Mouse (Mus musculus) lung, postnatal 0 days (tissue): ENCODE measurements around the gene Nipal3. TPM values are rescaled to one million over a fixed set of nuclear protein-coding genes. Genes with fewer than 3 reads are reported as not detected.

Experiments
- ATAC-seq: fragments of 200-750 bp; cut with Nextera tagmentation; 2 replicates; pipeline ENCODE4 v1.8.0; 2017; ENCODE audit warnings: moderate library complexity
- DNase-seq: peaks from one replicate; pipeline ENCODE4 v3.0.0-alpha.2; 2016; ENCODE audit warnings: low spot score
- H3K27ac ChIP-seq: fragments of 300-500 bp; sonication (generic); 2 replicates; pipeline ENCODE4 v1.5.1; 2014; ENCODE audit warnings: antibody characterized with exemption, mild to moderate bottlenecking, low read length, mixed read lengths
- H3K27me3 ChIP-seq: fragments of 300-500 bp; sonication (generic); replicated peaks from 2 replicates; pipeline ENCODE4 v1.6.1; 2014; ENCODE audit warnings: low read length, mixed read lengths; ENCODE audit not compliant: insufficient read depth
- H3K36me3 ChIP-seq: fragments of 300-500 bp; sonication (generic); 2 replicates; pipeline ENCODE4 v1.6.1; 2014; ENCODE audit warnings: low read length, mixed read lengths; ENCODE audit not compliant: insufficient read depth
- H3K4me1 ChIP-seq: fragments of 300-500 bp; sonication (generic); 2 replicates; pipeline ENCODE4 v1.6.1; 2014; ENCODE audit warnings: antibody characterized with exemption, low read depth, low read length, mixed read lengths; ENCODE audit not compliant: insufficient read depth
- H3K4me2 ChIP-seq: fragments of 300-500 bp; sonication (generic); replicated peaks from 2 replicates; pipeline ENCODE4 v1.6.1; 2014; ENCODE audit warnings: low read depth, mild to moderate bottlenecking, low read length, moderate library complexity, mixed read lengths
- H3K4me3 ChIP-seq: fragments of 300-500 bp; sonication (generic); 2 replicates; pipeline ENCODE4 v1.5.1; 2014; ENCODE audit warnings: low read depth, low read length
- H3K9ac ChIP-seq: fragments of 300-500 bp; sonication (generic); replicated peaks from 2 replicates; pipeline ENCODE4 v1.6.1; 2014; ENCODE audit warnings: low read depth, mild to moderate bottlenecking
- H3K9me3 ChIP-seq: fragments of 300-500 bp; sonication (generic); 2 replicates; pipeline ENCODE4 v1.6.1; 2016; ENCODE audit warnings: low read length, mixed read lengths
- CTCF ChIP-seq: IDR thresholded peaks from 2 replicates; pipeline ENCODE4 v1.5.1; 2016; ENCODE audit warnings: antibody characterized with exemption, mild to moderate bottlenecking
- EP300 ChIP-seq: IDR thresholded peaks from 2 replicates; pipeline ENCODE4 v1.6.1; 2016; ENCODE audit warnings: antibody characterized with exemption, mild to moderate bottlenecking, control low read depth
- WGBS: fragments of 180-500 bp; shearing (Covaris S2); extraction: QIAGEN DNeasy Blood & Tissue Kit; methylation state at CpG from one replicate; pipeline ENCODE4 v1.1.7; 2014; 5-methylcytosine and 5-hydroxymethylcytosine counted together
- microRNA counts: library from miRNA; unstranded; fragments of <30 nt; microRNA quantifications from one replicate; lab custom pipeline; 2015
- microRNA-seq: library from miRNA; unstranded; fragments of <30 nt; microRNA quantifications from one replicate; pipeline ENCODE4, GENCODE M21; 2016
- polyA plus RNA-seq: library from polyadenylated mRNA; unstranded; fragments of >200 nt; fragmentation: Nextera tagmentation; extraction: Ambion mirVana; gene quantifications from 2 replicates; pipeline ENCODE4 v1.2.1, GENCODE M21; 2015

Nipal3 gene
- polyA plus RNA-seq, 1 experiment from 2014 or later: 12.0 TPM

DNA sequence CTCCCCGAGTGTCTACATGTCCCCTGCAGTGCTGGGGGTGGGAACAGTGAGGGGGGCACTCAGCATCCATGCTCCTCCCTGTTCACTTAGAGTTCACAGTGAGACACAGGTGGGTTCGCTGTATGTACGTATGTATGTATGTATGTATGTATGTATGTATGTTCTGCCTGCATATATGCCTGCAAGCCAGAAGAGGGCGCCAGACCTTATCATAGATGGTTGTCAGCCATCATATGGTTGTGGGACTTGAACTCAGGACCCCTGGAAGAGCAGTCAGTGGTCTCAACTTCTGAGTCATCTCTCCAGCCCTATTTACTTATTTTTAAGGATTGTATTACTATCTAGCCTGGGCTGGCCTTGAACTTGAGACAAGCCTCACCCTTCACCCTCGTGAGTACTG is 98.5 kb downstream of the Nipal3 start:
- Histone ChIP-seq H3K27ac (no peak overlapping the region), H3K9ac (no peak overlapping the region), H3K27me3 (0 out of 2 replicates have a peak, but pooled peaks cover 6% of the 10 kb centered on the region), H3K36me3 (no peaks in the 10 kb centered on the region), H3K4me3 (no peak overlapping the region), H3K9me3 (no peaks in the 10 kb centered on the region), H3K4me2 (no peak overlapping the region), H3K4me1 (peaks cover 9% of the 10 kb centered on the region; the same call in 1 of the 2 replicates)
- TF ChIP-seq EP300 (no peak), CTCF (peak; percentile 27)
- no peak for ATAC-seq
- 87% methylated on average over 5 of the region's 5 CpGs for WGBS
- no peak for DNase-seq

MicroRNA genes within 50 kb of the gene (microRNA counts, 519-probe panel; counts per million panel counts)
- not detected for microRNA mmu-miR-700 (lab: Ali Mortazavi, UCI)

Small RNA genes lying within 50 kb of the gene (microRNA-seq; reads per million reads assigned to microRNA genes)
- gene Gm25317: not detected
- 206 reads per million, percentile 57 among the genes with 10 or more reads in this experiment for gene Mir700

Other genes with a start within 250 kb of the Nipal3 start
- gene Clic4, start 222.2 kb downstream of the Nipal3 start, polyA plus RNA-seq: 205 and 211 TPM in 2 replicates
- 108 and 116 TPM in 2 replicates for gene Srrm1, start 141.7 kb downstream of the Nipal3 start, polyA plus RNA-seq
- 0.90 and 1.5 TPM in 2 replicates for gene Ncmap, start 96.8 kb downstream of the Nipal3 start, polyA plus RNA-seq
- 12.6 and 12.7 TPM in 2 replicates for gene Rcan3, start 61.2 kb downstream of the Nipal3 start, polyA plus RNA-seq
- 0.83 and 0.85 TPM in 2 replicates for gene Stpg1, start 248 bp downstream of the Nipal3 start, polyA plus RNA-seq
- 1.2 and 1.5 TPM in 2 replicates for gene Grhl3, start 78.6 kb upstream of the Nipal3 start, polyA plus RNA-seq
- gene Ifnlr1, start 191.2 kb upstream of the Nipal3 start, polyA plus RNA-seq: 2.7 and 3.7 TPM in 2 replicates
- gene Il22ra1, start 233.1 kb upstream of the Nipal3 start, polyA plus RNA-seq: not detected in 2 replicates